Mouse (Mus musculus): ENCODE results near the gene Pole. TPM values are rescaled to one million over a fixed set of nuclear protein-coding genes. Genes with fewer than 3 reads are reported as not detected.
A peak's percentile ranks its signal among the peaks of the same experiment; 100 is the strongest.

The Pole gene
- polyA plus RNA-seq, 1 experiment from 2014 or later, result 46.1 TPM

- Histone ChIP-seq H3K4me3 (ENCODE audit: low read depth, low read length) (no peak overlapping the region), H3K27ac (replicated peaks; ENCODE audit: low read depth, low read length) (no peak overlapping the region), H3K36me3 (replicated peaks; ENCODE audit: control insufficient read depth, insufficient read depth, low read depth, low read length) (no peaks in the 10 kb centered on the region; the same call in none of the 2 replicates), H3K4me1 (ENCODE audit: control insufficient read depth, insufficient read depth, low read length) (no peaks in the 10 kb centered on the region), H3K27me3 (ENCODE audit: control insufficient read depth, insufficient read depth, low read length) (no peaks in the 10 kb centered on the region), H3K9me3 (replicated peaks; ENCODE audit: control insufficient read depth, low read length) (no peaks in the 10 kb centered on the region), H3K9ac (replicated peaks; ENCODE audit: low read length) (no peak overlapping the region), H3K4me2 (ENCODE audit: low read depth, low read length) (no peak overlapping the region)
- ATAC-seq (replicated peaks; ENCODE audit: insufficient number of reproducible peaks, low FRiP score, low TSS enrichment, low read depth), result no peak
- no peak for DNase-seq (ENCODE audit: low spot score)
- 86% methylated on average over 1 of the region's 1 CpGs for WGBS
These were observed 10.5 kb downstream of the Pole start for GRCm38 (mm10) chr5:110296637-110297036.

- WGBS, result 96% methylated on average over 2 of the region's 2 CpGs
- no peak overlapping the region for H3K27ac ChIP-seq (replicated peaks; ENCODE audit: low read depth, low read length)
- no peak for DNase-seq (ENCODE audit: low spot score)
- H3K9ac ChIP-seq (replicated peaks; ENCODE audit: low read length), result no peak overlapping the region
- H3K4me2 ChIP-seq (ENCODE audit: low read depth, low read length), result no peak overlapping the region
- no peaks in the 10 kb centered on the region for H3K27me3 ChIP-seq (ENCODE audit: control insufficient read depth, insufficient read depth, low read length)
- no peaks in the 10 kb centered on the region for H3K9me3 ChIP-seq (replicated peaks; ENCODE audit: control insufficient read depth, low read length)
- no peak for ATAC-seq (replicated peaks; ENCODE audit: insufficient number of reproducible peaks, low FRiP score, low TSS enrichment, low read depth)
- no peaks in the 10 kb centered on the region for H3K4me1 ChIP-seq (ENCODE audit: control insufficient read depth, insufficient read depth, low read length)
- no peak overlapping the region for H3K4me3 ChIP-seq (ENCODE audit: low read depth, low read length)
- H3K36me3 ChIP-seq (replicated peaks; ENCODE audit: control insufficient read depth, insufficient read depth, low read depth, low read length), result peaks cover 4% of the 10 kb centered on the region
These were observed 14.5 kb downstream of the Pole start for GRCm38 (mm10) chr5:110300591-110300990.

DNA sequence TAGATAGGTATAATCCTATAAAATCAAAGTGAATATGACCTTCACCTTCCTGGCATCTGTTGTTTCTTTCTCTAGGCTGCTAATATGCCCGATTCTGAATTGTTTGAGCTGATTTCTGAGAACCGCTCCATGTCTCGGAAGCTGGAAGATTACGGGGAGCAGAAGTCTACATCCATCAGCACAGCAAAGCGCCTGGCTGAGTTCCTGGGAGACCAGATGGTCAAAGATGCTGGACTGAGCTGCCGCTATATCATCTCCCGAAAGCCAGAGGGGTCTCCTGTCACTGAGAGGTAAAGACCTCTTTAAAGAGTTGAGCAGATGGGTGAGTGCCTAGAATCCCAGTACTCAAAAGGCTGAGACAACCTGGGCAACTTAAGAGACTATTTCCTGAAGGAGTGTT is 22.8 kb downstream of the Pole start:
- no peaks in the 10 kb centered on the region for H3K27me3 ChIP-seq (ENCODE audit: control insufficient read depth, insufficient read depth, low read length)
- no peaks in the 10 kb centered on the region for H3K4me1 ChIP-seq (ENCODE audit: control insufficient read depth, insufficient read depth, low read length)
- peaks cover 7% of the 10 kb centered on the region for H3K36me3 ChIP-seq (replicated peaks; ENCODE audit: control insufficient read depth, insufficient read depth, low read depth, low read length)
- ATAC-seq (replicated peaks; ENCODE audit: insufficient number of reproducible peaks, low FRiP score, low TSS enrichment, low read depth), result no peak
- no peak overlapping the region for H3K9ac ChIP-seq (replicated peaks; ENCODE audit: low read length)
- no peak for DNase-seq (ENCODE audit: low spot score)
- WGBS, result 94% methylated on average over 7 of the region's 7 CpGs
- no peak overlapping the region for H3K27ac ChIP-seq (replicated peaks; ENCODE audit: low read depth, low read length)
- no peaks in the 10 kb centered on the region for H3K9me3 ChIP-seq (replicated peaks; ENCODE audit: control insufficient read depth, low read length)
- no peak overlapping the region for H3K4me2 ChIP-seq (ENCODE audit: low read depth, low read length)
- H3K4me3 ChIP-seq (ENCODE audit: low read depth, low read length), result no peak overlapping the region

DNA sequence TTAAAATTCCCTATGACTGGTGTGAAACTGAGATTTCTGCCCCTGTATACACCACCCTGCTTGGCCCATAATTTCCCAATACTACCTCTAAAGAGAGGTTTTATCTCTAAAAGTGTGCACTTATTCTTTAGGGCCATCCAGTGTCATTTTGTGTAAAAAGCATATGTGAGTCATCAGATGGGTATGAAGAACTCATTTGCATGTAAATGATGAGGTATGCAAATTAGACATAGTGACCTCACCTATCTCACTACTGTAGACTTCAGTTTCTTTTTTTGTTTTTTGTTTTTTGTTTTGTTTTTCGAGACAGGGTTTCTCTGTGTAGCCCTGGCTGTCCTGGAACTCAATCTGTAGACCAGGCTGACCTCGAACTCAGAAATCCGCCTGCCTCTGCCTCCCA is 27.0 kb downstream of the Pole start:
- ATAC-seq (replicated peaks; ENCODE audit: insufficient number of reproducible peaks, low FRiP score, low TSS enrichment, low read depth) (no peak), DNase-seq (ENCODE audit: low spot score) (no peak)
- WGBS, result 87% methylated on average over 3 of the region's 3 CpGs
- no peaks in the 10 kb centered on the region for H3K27me3 ChIP-seq (ENCODE audit: control insufficient read depth, insufficient read depth, low read length)
- H3K27ac ChIP-seq (replicated peaks; ENCODE audit: low read depth, low read length), result no peak overlapping the region
- H3K4me1 ChIP-seq (ENCODE audit: control insufficient read depth, insufficient read depth, low read length), result no peaks in the 10 kb centered on the region
- H3K4me3 ChIP-seq (ENCODE audit: low read depth, low read length), result no peak overlapping the region
- no peak overlapping the region for H3K9ac ChIP-seq (replicated peaks; ENCODE audit: low read length)
- H3K4me2 ChIP-seq (ENCODE audit: low read depth, low read length), result no peak overlapping the region
- peaks cover 2% of the 10 kb centered on the region for H3K36me3 ChIP-seq (replicated peaks; ENCODE audit: control insufficient read depth, insufficient read depth, low read depth, low read length)
- no peaks in the 10 kb centered on the region for H3K9me3 ChIP-seq (replicated peaks; ENCODE audit: control insufficient read depth, low read length)

GRCm38 (mm10) chr5:110330508-110330907 is 44.4 kb downstream of the Pole start:
- Histone ChIP-seq H3K4me1 (ENCODE audit: control insufficient read depth, insufficient read depth, low read length) (no peaks in the 10 kb centered on the region), H3K27ac (replicated peaks; ENCODE audit: low read depth, low read length) (no peak overlapping the region), H3K4me3 (ENCODE audit: low read depth, low read length) (no peak overlapping the region), H3K4me2 (ENCODE audit: low read depth, low read length) (no peak overlapping the region), H3K9me3 (replicated peaks; ENCODE audit: control insufficient read depth, low read length) (no peaks in the 10 kb centered on the region), H3K27me3 (ENCODE audit: control insufficient read depth, insufficient read depth, low read length) (no peaks in the 10 kb centered on the region), H3K36me3 (replicated peaks; ENCODE audit: control insufficient read depth, insufficient read depth, low read depth, low read length) (peaks cover 12% of the 10 kb centered on the region), H3K9ac (replicated peaks; ENCODE audit: low read length) (no peak overlapping the region)
- DNase-seq (ENCODE audit: low spot score) (no peak), ATAC-seq (replicated peaks; ENCODE audit: insufficient number of reproducible peaks, low FRiP score, low TSS enrichment, low read depth) (no peak)
- WGBS, result 91% methylated on average over 3 of the region's 3 CpGs

DNA sequence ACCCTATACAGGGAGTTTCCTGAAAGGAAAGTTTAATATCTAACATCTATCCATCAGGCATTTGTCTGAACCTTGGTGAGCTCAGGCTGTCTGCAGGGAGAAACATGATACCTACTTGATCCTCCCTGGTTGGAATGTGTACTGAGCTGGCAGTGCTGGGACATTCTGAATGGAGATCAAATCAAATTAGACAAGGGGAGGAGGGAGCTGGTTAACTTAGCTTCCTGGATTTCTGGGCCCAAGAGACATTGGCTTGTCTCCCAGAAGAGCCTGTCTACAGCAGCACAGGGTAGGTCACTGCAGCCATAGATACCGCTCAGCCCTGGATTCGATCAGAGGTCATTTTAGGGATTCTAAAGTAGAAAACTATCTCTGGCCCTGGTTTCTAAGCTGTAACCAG is 52.7 kb downstream of the Pole start:
- Histone ChIP-seq H3K36me3 (replicated peaks; ENCODE audit: control insufficient read depth, insufficient read depth, low read depth, low read length) (peaks cover 13% of the 10 kb centered on the region), H3K27ac (replicated peaks; ENCODE audit: low read depth, low read length) (no peak overlapping the region), H3K9me3 (replicated peaks; ENCODE audit: control insufficient read depth, low read length) (no peaks in the 10 kb centered on the region), H3K4me1 (ENCODE audit: control insufficient read depth, insufficient read depth, low read length) (no peaks in the 10 kb centered on the region), H3K9ac (replicated peaks; ENCODE audit: low read length) (no peak overlapping the region), H3K4me2 (ENCODE audit: low read depth, low read length) (no peak overlapping the region), H3K4me3 (ENCODE audit: low read depth, low read length) (no peak overlapping the region), H3K27me3 (ENCODE audit: control insufficient read depth, insufficient read depth, low read length) (peaks cover 8% of the 10 kb centered on the region)
- WGBS, result 70% methylated on average over 2 of the region's 2 CpGs
- ATAC-seq (replicated peaks; ENCODE audit: insufficient number of reproducible peaks, low FRiP score, low TSS enrichment, low read depth) (no peak; the same call in 1 of the 2 replicates), DNase-seq (ENCODE audit: low spot score) (no peak)

DNA sequence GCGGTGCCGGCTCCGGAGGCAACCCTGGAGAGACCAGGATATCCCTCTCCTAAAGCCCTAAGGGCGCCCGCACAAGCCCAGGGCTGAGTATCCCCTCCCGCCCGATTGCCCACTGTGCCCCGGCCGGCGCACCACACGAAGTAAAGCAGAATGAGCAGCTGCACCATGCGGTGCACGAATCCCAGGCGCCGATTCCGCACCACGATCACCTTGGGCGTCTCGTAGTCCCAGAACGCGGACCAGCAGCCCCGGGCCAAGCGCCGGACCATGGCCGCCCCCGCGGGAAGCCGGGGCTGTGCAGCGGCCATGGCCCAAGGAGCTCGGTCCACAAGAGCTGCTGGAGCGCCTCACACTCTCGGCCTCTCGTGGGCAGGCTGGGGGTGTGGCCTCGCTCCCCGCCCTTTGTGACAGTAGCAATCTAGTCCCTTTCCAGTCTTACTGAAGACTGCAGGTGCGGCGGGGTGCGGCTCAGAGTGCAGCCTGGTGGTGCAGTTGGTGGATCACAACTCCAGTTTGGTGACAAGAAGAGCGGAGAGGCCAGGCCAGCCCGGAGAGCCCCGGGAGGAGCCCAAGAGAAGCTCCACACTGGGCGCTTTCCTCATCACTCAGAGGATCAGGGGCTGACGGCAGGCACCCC is 56.7 kb downstream of the Pole start, which contains the start of gene P2rx2:
Gene P2rx2 (minus strand): TSS at position 565 of the 637 bp plus-strand sequence.
- Histone ChIP-seq H3K9ac (replicated peaks; ENCODE audit: low read length) (peak within 1 kb of the TSS; percentile 51), H3K9me3 (replicated peaks; ENCODE audit: control insufficient read depth, low read length) (no peaks in the 10 kb centered on the region), H3K36me3 (replicated peaks; ENCODE audit: control insufficient read depth, insufficient read depth, low read depth, low read length) (no peaks in the 10 kb centered on the region), H3K4me2 (ENCODE audit: low read depth, low read length) (peak within 1 kb of the TSS; percentile 90), H3K4me1 (ENCODE audit: control insufficient read depth, insufficient read depth, low read length) (no peaks in the 10 kb centered on the region), H3K27ac (replicated peaks; ENCODE audit: low read depth, low read length) (no peak within 1 kb of the TSS), H3K4me3 (ENCODE audit: low read depth, low read length) (peak within 1 kb of the TSS; percentile 41), H3K27me3 (ENCODE audit: control insufficient read depth, insufficient read depth, low read length) (peaks cover 8% of the 10 kb centered on the region)
- peak; percentile 42 for DNase-seq (ENCODE audit: low spot score)
- ATAC-seq (replicated peaks; ENCODE audit: insufficient number of reproducible peaks, low FRiP score, low TSS enrichment, low read depth), result peak; percentile 53; the same call in 1 of the 2 replicates
- 1% methylated on average over 40 of the region's 43 CpGs for WGBS

DNA sequence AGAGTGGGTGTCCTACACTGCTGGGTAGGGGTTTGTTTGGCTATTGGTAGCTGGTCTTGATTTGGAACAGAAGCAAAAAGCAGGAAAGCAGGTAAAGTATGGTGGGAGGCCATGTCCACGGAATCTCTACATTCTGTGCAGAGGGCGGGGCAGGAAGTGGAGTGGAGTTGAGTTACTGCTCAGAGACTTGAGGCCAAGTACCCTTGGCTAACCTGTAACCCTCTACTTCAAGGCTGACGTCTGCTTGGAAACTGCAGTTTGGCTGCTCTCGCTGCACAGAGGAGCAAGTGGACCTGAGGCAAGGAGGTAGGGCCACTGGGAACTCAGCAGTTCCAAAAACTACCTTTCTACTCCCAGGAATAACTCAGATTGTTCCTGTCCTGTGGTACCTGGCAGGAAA is 58.4 kb downstream of the Pole start, which contains the start of gene Lrcol1:
Gene Lrcol1 (plus strand): TSS at position 207 of the 400 bp plus-strand sequence.
- Histone ChIP-seq H3K27me3 (ENCODE audit: control insufficient read depth, insufficient read depth, low read length) (peaks cover 8% of the 10 kb centered on the region), H3K4me1 (ENCODE audit: control insufficient read depth, insufficient read depth, low read length) (no peaks in the 10 kb centered on the region), H3K4me3 (ENCODE audit: low read depth, low read length) (no peak within 1 kb of the TSS), H3K9ac (replicated peaks; ENCODE audit: low read length) (no peak within 1 kb of the TSS), H3K36me3 (replicated peaks; ENCODE audit: control insufficient read depth, insufficient read depth, low read depth, low read length) (no peaks in the 10 kb centered on the region), H3K4me2 (ENCODE audit: low read depth, low read length) (no peak within 1 kb of the TSS), H3K9me3 (replicated peaks; ENCODE audit: control insufficient read depth, low read length) (no peaks in the 10 kb centered on the region), H3K27ac (replicated peaks; ENCODE audit: low read depth, low read length) (no peak within 1 kb of the TSS)
- 77% methylated on average over 4 of the region's 4 CpGs for WGBS
- no peak for ATAC-seq (replicated peaks; ENCODE audit: insufficient number of reproducible peaks, low FRiP score, low TSS enrichment, low read depth)
- DNase-seq (ENCODE audit: low spot score), result no peak
